Comparison of ENCODE assay signal across 8 mouse cellular contexts in the genomic region with DNA sequence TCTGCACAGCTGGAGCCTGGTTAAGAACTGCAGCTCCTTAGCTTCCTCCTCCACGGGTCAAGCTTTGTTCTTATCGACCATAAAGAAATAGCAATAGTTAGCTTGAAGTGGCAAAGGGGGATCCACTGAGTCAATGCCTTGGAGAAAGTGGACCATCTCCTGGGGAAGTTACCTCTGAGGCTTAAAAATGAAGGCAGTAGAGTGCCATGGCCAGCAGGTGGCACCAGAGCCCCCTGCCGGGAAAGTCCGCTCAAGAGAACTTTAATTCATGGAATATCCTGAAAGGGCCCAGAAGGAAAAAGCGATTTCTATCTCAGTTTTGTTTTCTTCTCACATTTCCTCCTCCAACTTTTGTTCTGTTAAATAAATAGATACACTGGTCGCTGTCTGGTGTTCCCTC. TPM values are rescaled to one million over a fixed set of nuclear protein-coding genes. Genes with fewer than 3 reads are reported as not detected.
DNase-seq lines count a peak whose midpoint lies in the region; ATAC-seq and TF ChIP-seq lines count a peak whose summit lies in the region.
"Had no signal": no experiment of that assay in that cellular context is flagged by ENCODE, and none has a peak within 500 bp of the region (broad histone marks: within the 10 kb centered on the region; RNA-seq: fewer than 3 reads in every experiment).

No protein-coding gene starts in this region.

- no peak overlapping the region for H3K4me2 ChIP-seq in kidney, embryonic 15.5 days
- H3K4me2 ChIP-seq in limb, embryonic 14.5 days (replicated peaks; ENCODE audit: low read depth, low read length, severe bottlenecking): no peak overlapping the region
- H3K4me2 ChIP-seq: embryonic facial prominence, embryonic 13.5 days had no signal

- no peak for TF ChIP-seq POLR2A in limb, embryonic 14.5 days (IDR thresholded peaks at IDR 0.05; ENCODE audit: borderline replicate concordance, extremely low read depth, insufficient read depth, insufficient read length)

- 0 out of 2 replicates have a peak, but pooled peaks cover 9% of the 10 kb centered on the region for H3K4me1 ChIP-seq in kidney, embryonic 15.5 days
- H3K4me1 ChIP-seq in limb, embryonic 14.5 days (ENCODE audit: control insufficient read depth, insufficient read depth, low read length): no peaks in the 10 kb centered on the region
- H3K4me1 ChIP-seq: embryonic facial prominence, embryonic 13.5 days had no signal

- no peaks in the 10 kb centered on the region for H3K27me3 ChIP-seq in kidney, embryonic 15.5 days
- no peaks in the 10 kb centered on the region for H3K27me3 ChIP-seq in limb, embryonic 14.5 days (ENCODE audit: control insufficient read depth, insufficient read depth, low read length)
- H3K27me3 ChIP-seq: embryonic facial prominence, embryonic 13.5 days had no signal

- no peak for ATAC-seq in kidney, embryonic 15.5 days (replicated peaks; ENCODE audit: low FRiP score)
- ATAC-seq in limb, embryonic 14.5 days (ENCODE audit: low FRiP score, low read depth): no peak

- H3K27ac ChIP-seq in kidney, embryonic 15.5 days: no peak overlapping the region
- no peak overlapping the region for H3K27ac ChIP-seq in limb, embryonic 14.5 days (replicated peaks; ENCODE audit: low read depth, low read length)
- H3K27ac ChIP-seq: embryonic facial prominence, embryonic 13.5 days had no signal

- no peak overlapping the region for H3K4me3 ChIP-seq in kidney, embryonic 15.5 days (replicated peaks)
- H3K4me3 ChIP-seq in limb, embryonic 14.5 days (replicated peaks; ENCODE audit: low read length): no peak overlapping the region
- H3K4me3 ChIP-seq: embryonic facial prominence, embryonic 13.5 days had no signal

- 28% methylated on average over 6 of the region's 6 CpGs for WGBS in kidney, embryonic 15.5 days
- WGBS in limb, embryonic 14.5 days: 47% methylated on average over 6 of the region's 6 CpGs

- H3K36me3 ChIP-seq in kidney, embryonic 15.5 days: peaks cover 47% of the 10 kb centered on the region
- H3K36me3 ChIP-seq in limb, embryonic 14.5 days (ENCODE audit: control insufficient read depth, insufficient read depth, low read length): peaks cover 42% of the 10 kb centered on the region

- no peaks in the 10 kb centered on the region for H3K9me3 ChIP-seq in kidney, embryonic 15.5 days (replicated peaks)
- no peaks in the 10 kb centered on the region for H3K9me3 ChIP-seq in limb, embryonic 14.5 days (ENCODE audit: control insufficient read depth, low read length)
- H3K9me3 ChIP-seq: embryonic facial prominence, embryonic 13.5 days had no signal

- H3K9ac ChIP-seq in kidney, embryonic 15.5 days: no peak overlapping the region
- no peak overlapping the region for H3K9ac ChIP-seq in limb, embryonic 14.5 days (ENCODE audit: low read depth, low read length, severe bottlenecking)
- H3K9ac ChIP-seq: embryonic facial prominence, embryonic 13.5 days had no signal

- DNase-seq in kidney, adult 18-20 months: peak; percentile 63
- DNase-seq in 3T3-L1 (ENCODE audit: low read depth, low spot score): peak; percentile 65
- peak; percentile 14 to 18 for DNase-seq in B cell, adult 2 months
- DNase-seq in embryo, embryonic 10.5 days (ENCODE audit: low spot score): peak; percentile 67
- peak; percentile 47 for DNase-seq in limb, embryonic 14.5 days (ENCODE audit: low spot score)
- peak; percentile 28 for DNase-seq in thymus, postnatal 25 days

RNA-seq across cellular contexts. Expression of gene BC051665, which starts 27.0 kb away (rescaled TPM):
- not detected in 2 replicates for polyA plus RNA-seq in kidney, embryonic 15.5 days (2015; fragmentation: Nextera tagmentation; extraction: Ambion mirVana)
- polyA plus RNA-seq in limb, embryonic 14.5 days (2012; rRNA removed): not detected in 2 replicates
- polyA plus RNA-seq in limb, embryonic 14.5 days (2014; fragmentation: Nextera tagmentation; extraction: Ambion mirVana): not detected in 2 replicates
- polyA plus RNA-seq: embryonic facial prominence, embryonic 13.5 days had no signal

RNA-seq across cellular contexts. Expression of gene Ctsll3, which starts 43.5 kb away (rescaled TPM):
- polyA plus RNA-seq in kidney, embryonic 15.5 days (2015; fragmentation: Nextera tagmentation; extraction: Ambion mirVana): not detected in 2 replicates
- not detected in 2 replicates for polyA plus RNA-seq in limb, embryonic 14.5 days (2012; rRNA removed)
- polyA plus RNA-seq in limb, embryonic 14.5 days (2014; fragmentation: Nextera tagmentation; extraction: Ambion mirVana): 0.45 TPM in 1 of 2 replicates, not detected in the other
- polyA plus RNA-seq: embryonic facial prominence, embryonic 13.5 days had no signal

Comparison
In these comparisons a context has a peak if more than half of its experiments do, and no peak if none do; other contexts are left out.
1. DNase-seq: peak in every context shown above with its lines; median percentile 67 in embryo, embryonic 10.5 days; 65 in 3T3-L1; 63 in kidney, adult 18-20 months; 47 in limb, embryonic 14.5 days; 28 in thymus, postnatal 25 days; 16 in B cell, adult 2 months.